Mouse (Mus musculus) inflammation-experienced regulatory T-cells, adult 6 months (primary cell): Measurements from ENCODE around the gene Gimap7. TPM values are rescaled to one million over a fixed set of nuclear protein-coding genes. Genes with fewer than 3 reads are reported as not detected.
A peak's percentile ranks its signal among the peaks of the same experiment; 100 is the strongest.
"Not testable (repeated sequence)": the region's sequence is repeated elsewhere in the genome, so short reads cannot be mapped to it uniquely, and the experiment has no call there.

ENCODE experiments used
- ATAC-seq: one replicate; pipeline ENCODE4 v1.8.0; 2017
- polyA plus RNA-seq, 3 experiments: library from polyadenylated mRNA; unstranded; fragments of 100-300 nt; shearing (Covaris generic); gene quantifications; one replicate each; pipeline ENCODE4 v1.2.1; 2017

The Gimap7 gene
- polyA plus RNA-seq: 100 to 1,000 TPM; 458 to 769 (median 564) TPM

GRCm38 (mm10) chr6:48718455-48718854 lies at the start of gene Gimap7, which contains the start of gene Gm28053:
TSS of gene Gimap7 (plus strand) at chr6:48718621.
TSS of gene Gm28053 (plus strand) at chr6:48718607.
- peak; percentile 95 for ATAC-seq

- ATAC-seq: peak; percentile 16
Observed at GRCm38 (mm10) chr6:48669446-48669969, 48.9 kb upstream of the Gimap7 start.

GRCm38 (mm10) chr6:48674291-48675058 lies 43.9 kb upstream of the Gimap7 start:
- peak; percentile 47 for ATAC-seq

- ATAC-seq: no peak
Observed at GRCm38 (mm10) chr6:48675400-48675930, 43.0 kb upstream of the Gimap7 start.

- peak; percentile 58 for ATAC-seq
Observed at GRCm38 (mm10) chr6:48675931-48676859, 42.2 kb upstream of the Gimap7 start, which contains the start of gene Gimap9. TSS of gene Gimap9 (plus strand) at chr6:48676129.

- ATAC-seq: no peak
Observed at GRCm38 (mm10) chr6:48676860-48677415, 41.5 kb upstream of the Gimap7 start.

GRCm38 (mm10) chr6:48677492-48678345 lies 40.7 kb upstream of the Gimap7 start:
- ATAC-seq: no peak

GRCm38 (mm10) chr6:48678391-48678790 lies 40.0 kb upstream of the Gimap7 start:
- no peak for ATAC-seq

- peak; percentile 12 for ATAC-seq
Observed at GRCm38 (mm10) chr6:48679701-48680100, 38.7 kb upstream of the Gimap7 start.

GRCm38 (mm10) chr6:48680421-48680820 lies 38.0 kb upstream of the Gimap7 start:
- ATAC-seq: peak; percentile 42

GRCm38 (mm10) chr6:48681472-48682090 lies 36.8 kb upstream of the Gimap7 start:
- ATAC-seq: peak; percentile 59

- ATAC-seq: no peak
Observed at GRCm38 (mm10) chr6:48682271-48682670, 36.1 kb upstream of the Gimap7 start.

GRCm38 (mm10) chr6:48683263-48683821 lies 35.1 kb upstream of the Gimap7 start:
- ATAC-seq: not testable (repeated sequence)

- ATAC-seq: peak; percentile 14
Observed at GRCm38 (mm10) chr6:48684319-48684718, 34.1 kb upstream of the Gimap7 start, which contains the start of gene Gimap4. TSS of gene Gimap4 (plus strand) at chr6:48684549.

GRCm38 (mm10) chr6:48684806-48685205 lies 33.6 kb upstream of the Gimap7 start:
- ATAC-seq: no peak

GRCm38 (mm10) chr6:48685251-48685650 lies 33.2 kb upstream of the Gimap7 start:
- no peak for ATAC-seq

GRCm38 (mm10) chr6:48685694-48686665 lies 32.4 kb upstream of the Gimap7 start:
- ATAC-seq: no peak

- no peak for ATAC-seq
Observed at GRCm38 (mm10) chr6:48687077-48687476, 31.3 kb upstream of the Gimap7 start.

GRCm38 (mm10) chr6:48689320-48689719 lies 29.1 kb upstream of the Gimap7 start:
- ATAC-seq: peak; percentile 49
